Mouse (Mus musculus) spleen, embryonic (tissue): ENCODE data around the gene Tmem86b.

Experiments used
- CTCF ChIA-PET: fragments of 350-600 bp; sonication (Branson Sonifier 250); formaldehyde crosslinking; loops from one replicate; lab custom pipeline; 2022; lab: Charles Lee

The Tmem86b gene

DNA sequence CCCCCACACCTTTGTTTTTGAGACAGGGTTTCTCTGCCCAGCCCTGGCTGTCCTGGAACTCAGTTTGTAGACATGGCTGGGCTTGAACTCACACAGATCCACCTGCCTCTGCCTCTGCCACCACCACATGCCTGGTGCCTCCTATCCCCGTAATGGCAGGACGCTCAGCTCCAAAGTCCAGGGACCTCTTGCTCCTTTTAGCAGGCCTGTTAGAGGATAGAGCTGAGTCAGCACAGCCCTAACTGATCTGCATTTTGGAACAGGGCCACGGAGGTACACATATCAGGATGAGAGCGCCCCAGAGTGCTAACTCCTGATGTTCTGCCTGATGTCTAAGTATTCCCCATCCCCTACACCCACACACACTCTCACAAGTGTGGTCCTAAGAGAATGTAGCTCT is at the start of gene Tmem86b:
Gene Tmem86b (minus strand): TSS at position 392 of the 400 bp plus-strand sequence.
- CTCF ChIA-PET = interaction anchor here (0.5 kb wide), 1 partner anchor 103 kb away, joined by 16 read pairs; no protein-coding TSS in a partner anchor

DNA sequence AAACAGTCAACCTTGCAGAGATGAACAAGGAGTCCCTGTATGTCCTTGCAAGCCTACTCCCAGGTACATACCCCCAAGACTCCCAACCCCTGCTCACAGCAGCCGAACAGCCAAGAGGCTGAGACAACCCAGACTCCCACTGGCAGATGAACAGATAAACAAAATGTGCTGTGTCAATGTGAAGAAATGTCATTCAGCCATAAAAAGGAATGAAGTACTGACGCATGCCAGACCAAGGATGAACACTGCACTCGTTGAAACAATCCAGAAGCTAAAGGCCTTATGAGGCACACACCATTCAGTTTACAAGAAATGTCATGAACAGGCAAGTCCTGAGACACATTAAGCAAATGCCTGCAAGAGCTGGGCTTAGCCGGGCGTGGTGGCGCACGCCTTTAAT is 44.0 kb upstream of the Tmem86b start:
- CTCF ChIA-PET = interaction anchor here (0.6 kb wide), 1 partner anchor 29 kb away, joined by 3 read pairs; no protein-coding TSS in a partner anchor

- CTCF ChIA-PET = no interaction called here
Observed at GRCm38 (mm10) chr7:4674114-4674731, 43.0 kb upstream of the Tmem86b start.

DNA sequence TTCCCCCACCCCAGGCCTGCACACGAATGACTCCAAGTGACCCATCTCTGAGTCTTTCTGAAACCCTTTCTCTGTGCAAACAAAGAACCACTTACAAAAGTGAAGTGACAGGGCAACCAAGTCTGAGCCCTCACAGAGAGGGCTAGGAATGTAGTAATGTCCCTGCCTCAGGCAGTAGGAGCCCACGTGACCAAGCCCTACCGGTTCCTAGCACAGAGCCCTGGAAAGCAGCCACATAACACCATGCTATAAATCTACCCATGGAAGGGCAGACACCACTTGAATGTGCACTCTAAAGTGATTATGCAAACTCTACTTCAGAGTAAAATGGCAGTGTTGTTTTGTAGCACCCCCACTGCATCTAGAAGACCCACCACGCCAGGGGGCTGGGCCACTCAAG is 40.7 kb upstream of the Tmem86b start:
- CTCF ChIA-PET = no interaction called here

DNA sequence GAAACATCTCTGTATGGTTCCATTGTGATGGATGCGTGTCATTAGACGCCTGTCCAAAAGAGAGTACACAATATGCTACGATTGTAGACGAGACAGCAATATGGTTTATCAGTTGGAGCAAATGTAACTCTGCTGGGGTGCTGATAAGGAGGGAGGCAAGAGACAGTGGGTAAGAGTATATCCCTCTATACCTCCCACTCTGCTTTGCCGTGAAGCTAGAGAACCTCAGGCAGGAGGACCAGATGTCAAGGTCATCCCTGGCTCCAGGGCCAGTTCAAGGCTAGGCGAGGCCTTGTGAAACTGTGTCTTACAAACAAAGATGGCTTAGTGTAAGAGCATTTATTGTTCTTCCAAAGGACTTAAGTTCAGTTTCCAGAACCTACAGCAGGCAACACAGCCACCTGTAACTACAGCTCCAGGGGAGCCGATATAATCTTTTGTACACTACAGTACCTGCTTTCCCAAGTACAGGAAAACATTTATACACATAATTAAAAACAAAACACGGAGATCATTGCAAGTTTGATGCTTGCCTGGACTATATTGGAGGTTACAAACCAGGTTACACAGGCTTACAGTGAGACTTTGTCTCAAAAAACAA is 39.5 kb upstream of the Tmem86b start:
- CTCF ChIA-PET = no interaction called here

DNA sequence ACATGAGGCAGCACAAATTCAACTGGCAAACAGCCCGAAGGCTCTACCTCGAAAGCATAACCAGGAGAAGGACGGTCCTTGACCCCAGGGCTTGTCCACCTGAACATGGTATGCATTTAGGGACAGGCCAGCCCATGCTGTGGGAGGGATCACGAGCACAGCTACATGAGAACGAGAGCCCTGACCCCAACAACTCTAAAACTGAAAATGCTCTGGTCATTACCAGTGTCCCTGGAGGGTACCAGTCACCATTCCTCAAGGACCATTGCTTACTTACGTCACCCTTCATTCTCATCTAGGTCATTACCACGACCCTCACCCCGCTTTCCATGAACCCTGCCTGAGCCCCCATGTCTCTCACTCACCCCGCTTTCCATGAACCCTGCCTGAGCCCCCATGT is 37.9 kb upstream of the Tmem86b start:
- CTCF ChIA-PET = no interaction called here

- CTCF ChIA-PET = no interaction called here
Observed at GRCm38 (mm10) chr7:4668506-4668905, 37.3 kb upstream of the Tmem86b start.

- CTCF ChIA-PET = interaction anchor here (0.5 kb wide), 1 partner anchor 16 kb away, joined by 14 read pairs; no protein-coding TSS in a partner anchor
Observed at GRCm38 (mm10) chr7:4666871-4667270, 35.6 kb upstream of the Tmem86b start.

DNA sequence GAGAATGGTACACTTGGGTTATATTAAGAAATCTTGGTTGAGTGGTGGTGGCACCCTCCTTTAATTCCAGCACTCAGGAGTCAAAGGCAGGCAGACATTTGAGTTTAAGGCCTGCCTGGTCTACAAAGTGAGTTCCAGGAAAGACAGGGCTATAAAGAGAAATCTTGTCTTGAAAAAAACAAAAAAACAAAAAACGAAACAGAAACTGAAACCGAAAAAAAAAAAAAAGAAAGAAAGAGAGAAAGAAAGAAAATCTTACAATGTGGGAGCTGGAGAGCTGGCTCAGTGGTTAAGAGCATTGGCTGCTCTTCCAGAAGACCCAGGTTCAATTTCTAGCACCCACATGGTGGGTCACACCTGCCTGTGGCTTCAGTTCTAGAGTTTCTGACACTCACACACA is 32.5 kb upstream of the Tmem86b start:
- CTCF ChIA-PET = no interaction called here

DNA sequence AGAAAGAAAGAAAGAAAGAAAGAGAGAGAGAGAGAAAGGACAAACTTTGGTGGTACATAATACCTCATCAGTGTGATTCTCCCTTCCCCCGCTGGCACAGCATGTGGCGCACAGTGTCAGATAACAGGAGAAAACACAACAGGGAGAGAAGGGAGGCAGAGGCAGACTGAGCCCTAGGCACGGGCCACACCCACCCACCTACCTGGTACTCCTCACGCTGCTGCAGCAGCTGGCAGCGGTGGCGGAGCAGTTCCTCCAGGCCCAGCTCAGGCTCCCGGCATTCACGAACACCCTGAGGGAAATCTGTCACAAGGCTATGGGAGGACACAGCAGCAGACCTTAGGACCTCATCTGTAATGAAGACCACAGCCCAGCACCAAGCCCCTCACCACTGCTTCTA is 32.0 kb upstream of the Tmem86b start:
- CTCF ChIA-PET = no interaction called here

DNA sequence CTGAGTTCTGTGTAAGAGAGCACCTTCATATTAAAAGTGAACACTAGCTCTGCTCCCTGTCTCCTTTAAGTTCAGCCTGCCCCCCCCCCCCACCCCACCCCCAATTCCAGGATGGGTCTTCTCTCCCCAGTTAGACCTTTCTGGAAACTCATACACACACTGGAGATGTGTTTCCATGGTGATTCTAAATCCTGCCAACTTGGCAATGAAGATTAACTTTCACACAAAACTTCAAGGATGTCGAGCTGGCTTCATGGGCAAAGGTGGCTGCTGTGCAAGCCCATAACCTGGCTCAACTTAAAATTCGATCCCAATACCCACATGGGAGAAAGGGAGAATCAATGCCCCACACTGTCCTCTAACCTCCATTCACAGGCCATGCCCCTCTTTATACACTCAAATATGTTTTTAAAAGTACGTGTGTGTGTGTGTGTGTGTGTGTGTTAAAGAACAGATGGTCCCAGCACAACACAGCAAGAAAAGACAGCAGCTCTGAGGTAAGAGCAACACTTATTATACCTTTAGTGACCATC is 28.8 kb upstream of the Tmem86b start:
- CTCF ChIA-PET = no interaction called here

- CTCF ChIA-PET = no interaction called here
Observed at GRCm38 (mm10) chr7:4658912-4659551, 27.8 kb upstream of the Tmem86b start, which contains the start of gene Ppp6r1. TSS of gene Ppp6r1 (minus strand) at chr7:4659019.

- CTCF ChIA-PET = no interaction called here
Observed at GRCm38 (mm10) chr7:4658128-4658907, 27.1 kb upstream of the Tmem86b start.

- CTCF ChIA-PET = interaction anchor here (0.6 kb wide), 1 partner anchor 1041 kb away, joined by 3 read pairs; no protein-coding TSS in a partner anchor
Observed at GRCm38 (mm10) chr7:4657521-4658127, 26.4 kb upstream of the Tmem86b start.

GRCm38 (mm10) chr7:4656818-4657217 is 25.6 kb upstream of the Tmem86b start:
- CTCF ChIA-PET = interaction anchor here (0.6 kb wide), 2 partner anchors 1040 to 1057 kb away, joined by 3 read pairs; no protein-coding TSS in a partner anchor

DNA sequence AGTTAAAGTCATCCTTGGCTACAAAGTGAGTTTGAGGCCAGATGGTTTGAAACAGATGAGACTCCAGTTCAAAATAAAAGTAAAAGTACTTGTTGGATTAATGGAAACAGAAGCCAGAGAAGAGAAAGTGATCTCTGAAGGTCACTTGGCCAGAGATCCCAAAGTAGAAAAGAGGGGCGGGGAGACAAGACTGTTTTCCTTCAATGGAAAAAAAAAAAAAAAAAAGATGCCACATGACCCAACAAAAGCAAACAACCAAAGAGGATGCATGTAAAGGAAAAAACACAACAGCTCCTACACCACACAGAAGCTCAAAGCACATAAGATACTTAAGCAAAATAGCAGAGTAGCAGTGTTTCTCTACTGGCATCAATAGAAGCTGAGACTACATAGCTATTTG is 24.7 kb upstream of the Tmem86b start:
- CTCF ChIA-PET = no interaction called here

- CTCF ChIA-PET = no interaction called here
Observed at GRCm38 (mm10) chr7:4655393-4655792, 24.2 kb upstream of the Tmem86b start.

DNA sequence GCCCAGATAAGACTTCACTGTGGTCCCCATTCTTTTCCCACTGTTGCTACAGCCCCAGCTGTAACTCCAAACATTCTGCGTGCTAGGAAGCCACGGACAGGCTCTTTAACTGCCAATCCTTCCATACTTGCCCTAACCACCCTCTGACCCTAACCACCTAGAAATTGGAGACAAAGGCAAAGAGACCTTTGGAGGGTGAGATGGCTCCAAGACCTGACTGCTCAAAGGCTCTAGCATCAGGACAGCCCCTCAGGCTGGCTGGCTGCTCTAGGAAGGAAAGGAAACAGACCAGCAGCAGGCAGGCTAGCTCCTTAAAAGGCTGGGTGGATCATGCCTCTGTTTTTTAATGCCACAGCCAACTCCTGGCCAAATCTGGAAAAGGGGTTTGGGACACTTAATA is 23.0 kb upstream of the Tmem86b start:
- CTCF ChIA-PET = no interaction called here

GRCm38 (mm10) chr7:4653780-4654179 is 22.6 kb upstream of the Tmem86b start:
- CTCF ChIA-PET = no interaction called here

GRCm38 (mm10) chr7:4653351-4653750 is 22.1 kb upstream of the Tmem86b start:
- CTCF ChIA-PET = no interaction called here

GRCm38 (mm10) chr7:4652726-4653125 is 21.5 kb upstream of the Tmem86b start:
- CTCF ChIA-PET = no interaction called here
